Mouse (Mus musculus): ENCODE results near the gene Kif17.
"Not testable (repeated sequence)": the region's sequence is repeated elsewhere in the genome, so short reads cannot be mapped to it uniquely, and the experiment has no call there.

Kif17 gene

GRCm38 (mm10) chr4:138315781-138316180 lies 65.5 kb downstream of the Kif17 start:
- DNase-seq: peak; percentile 53

- DNase-seq: peak; percentile 50
These were observed 66.1 kb downstream of the Kif17 start for GRCm38 (mm10) chr4:138316369-138316768.

GRCm38 (mm10) chr4:138318509-138319266 lies 68.5 kb downstream of the Kif17 start:
- peak; percentile 79 for DNase-seq

- DNase-seq: peak; percentile 85
These were observed 69.3 kb downstream of the Kif17 start for GRCm38 (mm10) chr4:138319508-138319907.

- DNase-seq: no peak
These were observed 70.5 kb downstream of the Kif17 start for GRCm38 (mm10) chr4:138320711-138321110.

- no peak for DNase-seq
These were observed 71.3 kb downstream of the Kif17 start for GRCm38 (mm10) chr4:138321488-138321887.

GRCm38 (mm10) chr4:138322692-138323091 lies 72.5 kb downstream of the Kif17 start:
- no peak for DNase-seq

- DNase-seq: no peak
These were observed 73.5 kb downstream of the Kif17 start for GRCm38 (mm10) chr4:138323753-138324152.

- DNase-seq: no peak
These were observed 74.2 kb downstream of the Kif17 start for GRCm38 (mm10) chr4:138324451-138324850.

GRCm38 (mm10) chr4:138325466-138326076 lies 75.3 kb downstream of the Kif17 start:
- peak; percentile 95 for DNase-seq

- peak; percentile 94 for DNase-seq
These were observed 76.0 kb downstream of the Kif17 start, which contains the start of gene Pink1 for GRCm38 (mm10) chr4:138326077-138326695. Pink1 (minus strand) TSS chr4:138326307.

- not testable (repeated sequence) for DNase-seq
These were observed 76.9 kb downstream of the Kif17 start for GRCm38 (mm10) chr4:138327155-138327554.

- no peak for DNase-seq
These were observed 77.7 kb downstream of the Kif17 start for GRCm38 (mm10) chr4:138327891-138328470.

GRCm38 (mm10) chr4:138330264-138330671 lies 80.0 kb downstream of the Kif17 start:
- no peak for DNase-seq

- DNase-seq: no peak
These were observed 81.4 kb downstream of the Kif17 start for GRCm38 (mm10) chr4:138331647-138332046.

GRCm38 (mm10) chr4:138333135-138333534 lies 82.9 kb downstream of the Kif17 start:
- no peak for DNase-seq

- DNase-seq: no peak
These were observed 84.8 kb downstream of the Kif17 start for GRCm38 (mm10) chr4:138335036-138335435.

- DNase-seq: no peak
These were observed 85.4 kb downstream of the Kif17 start for GRCm38 (mm10) chr4:138335648-138336047.

GRCm38 (mm10) chr4:138336876-138337275 lies 86.6 kb downstream of the Kif17 start:
- no peak for DNase-seq

GRCm38 (mm10) chr4:138337341-138337740 lies 87.1 kb downstream of the Kif17 start:
- DNase-seq: no peak

- DNase-seq: peak; percentile 64
These were observed 89.7 kb downstream of the Kif17 start for GRCm38 (mm10) chr4:138339963-138340362.

GRCm38 (mm10) chr4:138341393-138341792 lies 91.2 kb downstream of the Kif17 start:
- no peak for DNase-seq

GRCm38 (mm10) chr4:138342048-138342447 lies 91.8 kb downstream of the Kif17 start:
- DNase-seq: no peak

Measured in thymus, postnatal 4 days (tissue).